Comparison of ENCODE assay signal across 8 mouse cellular contexts in the genomic region with DNA sequence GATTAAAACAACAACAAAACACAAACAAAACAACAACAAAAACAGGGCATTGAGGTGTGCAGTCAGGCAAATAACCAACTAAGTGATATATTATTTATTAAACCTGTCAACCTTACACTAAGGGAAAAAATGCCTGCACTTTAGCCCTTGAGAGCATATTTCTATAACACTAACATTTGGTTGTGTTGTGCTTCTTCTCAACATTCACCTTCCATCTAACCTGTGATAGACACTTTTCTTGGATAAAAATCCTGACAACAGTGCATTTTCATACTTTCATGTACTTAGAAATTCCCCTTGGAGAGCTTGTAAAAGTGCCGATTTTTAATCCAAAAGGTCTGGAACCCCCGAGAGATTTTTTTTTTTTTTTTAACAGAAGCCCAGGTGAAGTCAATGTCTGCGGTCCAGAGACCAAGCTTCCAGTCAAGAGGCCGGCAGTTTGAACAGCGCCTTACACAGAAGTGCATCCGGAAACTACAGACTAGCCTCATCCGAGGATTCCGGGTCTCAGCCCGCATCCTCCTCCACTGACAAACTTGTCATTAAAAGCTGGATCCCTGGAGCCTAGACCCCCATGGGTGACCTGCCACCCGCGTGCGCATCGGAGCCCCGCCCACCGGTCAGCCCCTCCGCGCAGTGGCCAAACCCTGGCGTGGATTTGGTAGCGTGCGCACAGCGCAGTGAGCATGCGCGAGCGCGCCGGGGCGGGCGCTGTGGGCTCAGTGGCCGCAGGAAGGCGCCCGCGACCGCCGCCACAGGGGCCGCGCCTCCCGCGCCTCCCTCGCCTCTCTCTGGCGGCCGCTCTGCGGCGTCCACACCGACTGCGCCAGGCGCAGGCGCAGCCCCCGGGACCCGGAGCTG. TPM values are rescaled to one million over a fixed set of nuclear protein-coding genes. Genes with fewer than 3 reads are reported as not detected.
DNase-seq lines count a peak whose midpoint lies in the region; ATAC-seq lines count a peak whose summit lies in the region.

A gene (plus strand): TSS at position 643 of the 861 bp plus-strand sequence.

- H3K9ac ChIP-seq in hindbrain, embryonic 12.5 days = peak within 1 kb of the TSS; percentile 90

- H3K36me3 ChIP-seq in hindbrain, embryonic 12.5 days = no peaks in the 10 kb centered on the region

- H3K9me3 ChIP-seq in hindbrain, embryonic 12.5 days (replicated peaks) = no peaks in the 10 kb centered on the region

- H3K4me1 ChIP-seq in hindbrain, embryonic 12.5 days = peaks cover 33% of the 10 kb centered on the region

- peak within 1 kb of the TSS; percentile 86 for H3K27ac ChIP-seq in hindbrain, embryonic 12.5 days

- peak; percentile 93 for ATAC-seq in hindbrain, embryonic 12.5 days (ENCODE audit: low FRiP score)

- DNase-seq in R1 (ENCODE audit: low read depth, low spot score) = peak; percentile 84
- peak; percentile 92 to 96 for DNase-seq in cerebellum, postnatal 14 days
- peak; percentile 79 to 83 for DNase-seq in frontal cortex, postnatal 14 days (ENCODE audit: low spot score in 2 of 2)
- DNase-seq in layer of hippocampus, postnatal 14 days (ENCODE audit: low spot score in 2 of 2) = peak; percentile 88 to 93
- DNase-seq in lung, postnatal 10 days = peak; percentile 94
- DNase-seq in ovary, postnatal 36 days (ENCODE audit: low spot score) = peak; percentile 95
- peak; percentile 88 for DNase-seq in thymus, postnatal 14 days

- no peaks in the 10 kb centered on the region for H3K27me3 ChIP-seq in hindbrain, embryonic 12.5 days

- peak within 1 kb of the TSS; percentile 74 for H3K4me2 ChIP-seq in hindbrain, embryonic 12.5 days (replicated peaks)

- WGBS in hindbrain, embryonic 12.5 days = under 1% methylated on average over 46 of the region's 49 CpGs

- peak within 1 kb of the TSS; percentile 92 for H3K4me3 ChIP-seq in hindbrain, embryonic 12.5 days

RNA-seq across cellular contexts. Expression of the gene that starts here (rescaled TPM):
- polyA plus RNA-seq in hindbrain, embryonic 12.5 days (2016; fragmentation: Nextera tagmentation; extraction: Ambion mirVana) = 17.7 and 19.4 TPM in 2 replicates
- 10 to 100 TPM; 11.5 to 13.4 TPM for total RNA-seq in layer of hippocampus, postnatal 14 days (2021)

Comparison
In these comparisons a context has a peak if more than half of its experiments do, and no peak if none do; other contexts are left out.
1. Peak in every context shown above with its lines: DNase-seq, ATAC-seq, H3K4me3 ChIP-seq and H3K27ac ChIP-seq.